Mouse (Mus musculus) mammary gland, adult 2 months (tissue): ENCODE data around the gene Pld3. TPM values are rescaled to one million over a fixed set of nuclear protein-coding genes. Genes with fewer than 3 reads are reported as not detected.

ENCODE experiments used
- polyA plus RNA-seq: library from polyadenylated mRNA; depleted of rRNA; stranded (reverse); fragments of >200 nt; gene quantifications from 2 replicates; pipeline ENCODE4 v1.2.3, GENCODE M21; 2012; ENCODE audit warnings: low replicate concordance; rRNA removed

Pld3 gene
- 181 and 187 TPM in 2 replicates for polyA plus RNA-seq

GRCm38 (mm10) chr7:27552931-27553513 is at the start of gene Pld3, which contains the start of gene 2310022A10Rik:
Gene Pld3, minus strand, starts transcription at chr7:27553218.
Gene 2310022A10Rik, plus strand, starts transcription at chr7:27553233.

GRCm38 (mm10) chr7:27591266-27592216 is 38.5 kb upstream of the Pld3 start, which contains the start of gene Akt2:
Gene Akt2, plus strand, starts transcription at chr7:27591552.

GRCm38 (mm10) chr7:27522967-27523366 is 30.1 kb downstream of the Pld3 start, which contains the start of gene Hipk4:
Gene Hipk4, plus strand, starts transcription at chr7:27523267.

GRCm38 (mm10) chr7:27499036-27499435 is 54.0 kb downstream of the Pld3 start, which contains the start of gene Prx:
Gene Prx, plus strand, starts transcription at chr7:27499324.

GRCm38 (mm10) chr7:27486770-27487697 is 66.0 kb downstream of the Pld3 start, which contains the start of gene Sertad1:
Gene Sertad1, plus strand, starts transcription at chr7:27486910.

Other genes starting within 250 kb of the Pld3 start
- gene Ltbp4, start 215.5 kb downstream of the Pld3 start, polyA plus RNA-seq = 151 and 265 TPM in 2 replicates
- gene Shkbp1, start 197.2 kb downstream of the Pld3 start, polyA plus RNA-seq = 82.8 and 146 TPM in 2 replicates
- not detected in 2 replicates for gene Gm20479, start 195.8 kb downstream of the Pld3 start, polyA plus RNA-seq
- gene Sptbn4, start 105.5 kb downstream of the Pld3 start, polyA plus RNA-seq = 0.23 and 0.72 TPM in 2 replicates
- 112 and 190 TPM in 2 replicates for gene Blvrb, start 105.2 kb downstream of the Pld3 start, polyA plus RNA-seq
- gene Sertad3, start 79.5 kb downstream of the Pld3 start, polyA plus RNA-seq = 14.9 and 18.0 TPM in 2 replicates
- gene Sertad1, start 66.3 kb downstream of the Pld3 start, polyA plus RNA-seq = 32.7 and 59.9 TPM in 2 replicates
- 7.0 and 8.2 TPM in 2 replicates for gene Prx, start 53.9 kb downstream of the Pld3 start, polyA plus RNA-seq
- 0.87 and 0.96 TPM in 2 replicates for gene Hipk4, start 30.0 kb downstream of the Pld3 start, polyA plus RNA-seq
- 28.5 and 46.1 TPM in 2 replicates for gene 2310022A10Rik, start within 50 bp of the Pld3 start, polyA plus RNA-seq
- 167 and 222 TPM in 2 replicates for gene Akt2, start 38.3 kb upstream of the Pld3 start, polyA plus RNA-seq
- gene Ttc9b, start 100.7 kb upstream of the Pld3 start, polyA plus RNA-seq = not detected in 2 replicates
- 16.1 and 46.0 TPM in 2 replicates for gene Map3k10, start 121.4 kb upstream of the Pld3 start, polyA plus RNA-seq
- 0.25 and 0.27 TPM in 2 replicates for gene Zfp607b, start 136.1 kb upstream of the Pld3 start, polyA plus RNA-seq
- 1.1 and 2.7 TPM in 2 replicates for gene Zfp60, start 178.2 kb upstream of the Pld3 start, polyA plus RNA-seq